Mouse (Mus musculus) left cerebral cortex, adult 8-10 months (tissue): ENCODE data around the gene Acta2. TPM values are rescaled to one million over a fixed set of nuclear protein-coding genes. Genes with fewer than 3 reads are reported as not detected.

Experiments used
- DNase-seq, 2 experiments: peaks; one replicate each; pipeline ENCODE4 v3.0.0; 2022; ENCODE audit warnings: low spot score in 2 of 2
- total RNA-seq, 4 experiments: library from RNA; stranded (reverse); gene quantifications; 2 replicates each; pipeline ENCODE4 v1.2.4; 2022

The Acta2 gene
- total RNA-seq, 4 experiments from 2014 or later = 10.0 to 16.2 (median 11.1) TPM

GRCm38 (mm10) chr19:34270106-34270726 lies 14.8 kb upstream of the Acta2 start:
- no peak for DNase-seq

DNA sequence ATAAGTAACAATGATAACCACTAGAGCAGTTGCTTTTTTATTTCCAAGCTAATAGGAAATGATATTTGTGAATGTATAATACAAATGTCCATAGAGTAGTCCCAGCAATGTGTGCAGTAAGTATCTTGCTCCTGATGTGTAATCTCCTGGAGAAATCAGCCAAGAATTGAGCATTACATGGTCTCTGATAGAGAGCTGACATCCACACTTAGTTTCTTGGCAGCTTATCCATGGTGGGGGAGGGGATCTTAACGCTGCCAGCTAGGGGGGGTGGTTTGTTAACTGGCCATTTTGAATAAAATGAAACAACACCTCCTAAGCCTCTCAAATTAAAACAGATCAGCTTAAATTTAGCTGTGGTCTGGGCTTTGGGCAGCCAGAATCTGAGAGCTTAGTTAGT lies 13.6 kb upstream of the Acta2 start:
- no peak for DNase-seq

GRCm38 (mm10) chr19:34265604-34266193 lies 10.3 kb upstream of the Acta2 start:
- no peak for DNase-seq

GRCm38 (mm10) chr19:34262273-34262974 lies 7.0 kb upstream of the Acta2 start:
- DNase-seq = no peak

GRCm38 (mm10) chr19:34256936-34257335 lies 1.5 kb upstream of the Acta2 start:
- no peak for DNase-seq

- no peak for DNase-seq
These were observed 759 bp upstream of the Acta2 start for GRCm38 (mm10) chr19:34256149-34256548.

DNA sequence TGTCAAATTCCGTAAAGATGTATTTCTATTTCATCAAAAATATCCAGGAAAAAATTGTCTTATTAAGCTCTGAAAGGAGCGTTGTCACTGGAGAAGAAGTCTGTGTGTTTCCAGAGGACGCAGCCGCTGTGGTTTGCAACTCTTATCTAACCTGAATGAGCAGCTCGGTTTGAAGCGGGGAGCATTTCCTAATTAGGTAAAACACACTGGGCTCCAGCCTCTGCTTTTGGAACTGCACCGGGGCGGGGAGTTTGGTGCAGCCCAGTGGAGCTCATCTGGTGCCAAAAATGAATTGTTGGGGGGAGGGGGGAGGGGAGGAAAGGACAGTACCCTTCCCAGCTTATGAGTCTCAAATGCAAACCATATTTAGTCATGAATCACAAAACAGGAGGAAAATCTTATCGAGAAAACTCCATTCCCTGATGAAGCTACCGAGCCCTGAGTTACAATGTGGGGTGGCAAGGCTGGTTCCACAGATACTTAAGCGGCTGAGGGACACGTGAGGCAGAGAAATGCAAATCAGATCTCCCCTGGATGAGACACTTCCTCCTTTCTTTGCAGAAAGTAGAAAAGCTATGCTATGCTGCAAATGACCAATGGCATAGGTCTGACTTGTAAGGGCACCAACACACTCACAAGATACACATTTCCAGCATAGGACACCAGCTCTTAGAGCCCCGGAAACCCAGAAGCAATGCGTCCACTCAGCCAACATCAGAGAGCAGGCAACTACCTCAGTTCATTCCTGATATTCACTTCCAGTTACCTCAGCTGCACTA lies 1.1 kb downstream of the Acta2 start:
- DNase-seq = no peak

DNA sequence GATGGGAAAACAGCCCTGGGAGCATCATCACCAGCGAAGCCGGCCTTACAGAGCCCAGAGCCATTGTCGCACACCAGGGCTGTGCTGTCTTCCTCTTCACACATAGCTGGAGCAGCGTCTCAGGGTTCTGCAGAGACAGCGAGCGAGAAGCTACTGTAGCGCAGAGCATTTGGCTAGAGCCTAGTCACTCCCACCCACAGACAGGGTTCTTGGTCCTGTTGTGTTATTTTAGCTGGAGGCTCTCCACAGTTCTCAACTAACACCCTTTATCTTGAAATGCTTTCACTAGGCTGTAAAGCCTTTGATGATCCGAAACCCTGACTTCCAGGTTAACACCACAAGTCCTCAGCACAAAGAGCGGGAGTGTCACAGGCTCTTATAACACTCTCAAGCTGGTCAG lies 2.9 kb downstream of the Acta2 start:
- DNase-seq = no peak

GRCm38 (mm10) chr19:34251900-34252299 lies 3.5 kb downstream of the Acta2 start:
- DNase-seq = no peak

GRCm38 (mm10) chr19:34250621-34251020 lies 4.8 kb downstream of the Acta2 start:
- DNase-seq = no peak

- DNase-seq = no peak
These were observed 6.8 kb downstream of the Acta2 start for GRCm38 (mm10) chr19:34248558-34248957.

GRCm38 (mm10) chr19:34244056-34244455 lies 11.3 kb downstream of the Acta2 start:
- DNase-seq = no peak

GRCm38 (mm10) chr19:34242925-34243324 lies 12.5 kb downstream of the Acta2 start:
- DNase-seq = no peak

DNA sequence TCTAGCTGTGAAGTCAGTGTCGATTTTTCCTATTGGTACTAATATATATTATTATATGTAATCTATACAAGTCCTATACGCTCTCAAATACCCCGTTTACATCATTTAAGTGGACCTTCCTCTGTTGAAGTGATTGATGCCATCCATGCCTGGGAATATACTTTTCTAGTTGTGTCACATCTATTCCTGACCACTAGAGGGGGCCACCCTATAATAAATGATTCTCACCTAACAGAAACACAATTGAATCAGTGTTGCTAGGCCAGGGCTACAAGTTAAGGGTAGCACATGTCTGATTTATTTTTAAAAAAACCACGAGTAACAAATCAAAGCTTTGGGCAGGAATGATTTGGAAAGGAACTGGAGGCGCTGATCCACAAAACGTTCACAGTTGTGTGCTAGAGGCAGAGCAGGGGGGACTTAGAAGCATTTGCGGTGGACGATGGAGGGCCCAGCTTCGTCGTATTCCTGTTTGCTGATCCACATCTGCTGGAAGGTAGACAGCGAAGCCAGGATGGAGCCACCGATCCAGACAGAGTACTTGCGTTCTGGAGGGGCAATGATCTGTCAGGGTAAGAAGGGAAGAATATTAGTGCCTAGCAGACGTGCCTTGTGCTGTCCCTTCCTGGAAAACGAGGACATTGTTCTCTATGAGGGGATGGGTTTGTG lies 14.0 kb downstream of the Acta2 start:
- no peak for DNase-seq

GRCm38 (mm10) chr19:34240273-34241039 lies 14.9 kb downstream of the Acta2 start:
- DNase-seq = no peak

GRCm38 (mm10) chr19:34237746-34238145 lies 17.6 kb downstream of the Acta2 start:
- DNase-seq = no peak

GRCm38 (mm10) chr19:34236049-34236448 lies 19.3 kb downstream of the Acta2 start:
- DNase-seq = no peak

DNA sequence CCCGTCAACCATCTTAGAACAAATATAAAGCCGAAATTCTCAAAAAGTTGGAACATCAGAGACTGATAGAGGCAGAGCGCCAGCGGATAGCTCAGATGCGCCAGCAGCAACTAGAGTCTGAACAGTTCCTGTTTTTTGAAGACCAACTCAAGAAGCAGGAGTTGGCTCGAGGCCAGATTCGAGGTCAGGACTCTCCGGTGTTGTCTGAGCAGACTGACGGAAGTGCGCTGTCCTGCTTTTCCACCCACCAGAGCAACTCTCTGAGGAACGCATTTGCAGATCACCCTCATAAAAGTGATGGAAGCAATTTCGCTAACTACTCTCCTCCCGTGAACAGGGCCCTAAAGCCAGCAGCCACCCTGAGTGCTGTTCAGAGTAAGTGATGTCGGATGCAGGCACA lies 21.4 kb downstream of the Acta2 start:
- no peak for DNase-seq

DNA sequence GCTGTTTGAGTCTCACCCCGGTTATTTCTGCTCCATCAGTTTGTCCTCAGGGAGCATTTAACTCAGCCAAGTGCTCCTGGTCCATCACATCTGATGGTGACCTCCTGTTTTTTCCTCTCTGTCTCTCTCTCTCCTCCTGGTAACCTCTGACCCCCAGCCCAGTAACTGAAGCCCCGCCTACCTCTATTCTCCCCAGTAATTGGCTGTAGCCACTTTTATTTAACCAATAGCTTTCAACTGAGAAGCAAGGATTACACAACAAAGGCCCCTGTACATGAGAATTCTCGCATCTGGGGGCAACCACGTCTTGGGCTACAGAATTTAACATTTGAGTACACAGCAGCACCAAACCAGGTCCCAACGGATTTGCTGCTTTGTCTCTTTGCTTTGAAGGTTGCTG lies 23.1 kb downstream of the Acta2 start:
- DNase-seq = no peak

GRCm38 (mm10) chr19:34231596-34231995 lies 23.8 kb downstream of the Acta2 start:
- DNase-seq = no peak

GRCm38 (mm10) chr19:34222805-34223204 lies 32.6 kb downstream of the Acta2 start:
- DNase-seq = no peak
